Mouse (Mus musculus) CH12.LX (cell line): Measurements from ENCODE around the gene Gm21103. TPM values are rescaled to one million over a fixed set of nuclear protein-coding genes. Genes with fewer than 3 reads are reported as not detected.
"Not testable (repeated sequence)": the region's sequence is repeated elsewhere in the genome, so short reads cannot be mapped to it uniquely, and the experiment has no call there.

ENCODE experiments used
- DNase-seq: peaks from one replicate; pipeline ENCODE4 v3.0.0-alpha.2; 2013; ENCODE audit errors: extremely low read depth
- H3K27ac ChIP-seq: 2 replicates; pipeline ENCODE4 v1.5.1; 2012; ENCODE audit warnings: low read depth, mild to moderate bottlenecking, control low read depth, moderate library complexity; ENCODE audit not compliant: insufficient read depth
- H3K27me3 ChIP-seq: replicated peaks from 2 replicates; pipeline ENCODE3; 2012; ENCODE audit warnings: inconsistent platforms
- H3K36me3 ChIP-seq, 2 experiments: replicated peaks in 1 of 2; 2 replicates each; pipeline versions ENCODE3 to v1.6.1; 2012; ENCODE audit warnings: inconsistent platforms in 1 of 2, low read length in 1 of 2, mild to moderate bottlenecking in 1 of 2, mixed read lengths in 1 of 2, moderate library complexity in 1 of 2; ENCODE audit not compliant: control insufficient read depth in 1 of 2, insufficient read depth in 1 of 2
- H3K4me1 ChIP-seq, 2 experiments: 2 replicates each; pipeline ENCODE4 v1.6.1; 2012; ENCODE audit warnings: inconsistent platforms in 1 of 2, moderate library complexity in 1 of 2; ENCODE audit not compliant: insufficient read depth in 2 of 2, control insufficient read depth in 1 of 2
- H3K4me2 ChIP-seq: 2 replicates; pipeline ENCODE4 v1.6.1; 2012; ENCODE audit warnings: low read depth, mild to moderate bottlenecking, control low read depth; ENCODE audit not compliant: poor library complexity, insufficient read depth, severe bottlenecking
- H3K4me3 ChIP-seq, 3 experiments: fragments of 150-350 bp in 1 of 3; sonication (generic) in 1 of 3; replicated peaks in 1 of 3; 2 replicates each; pipeline versions ENCODE3 to v1.5.1; 2011 to 2012; ENCODE audit warnings: low read depth in 2 of 3, low read length in 2 of 3, mild to moderate bottlenecking in 2 of 3, moderate library complexity in 2 of 3, control low read depth in 1 of 3, improper control_type of control experiment in 1 of 3, inconsistent platforms in 1 of 3, mixed read lengths in 1 of 3; ENCODE audit not compliant: poor library complexity in 1 of 3
- H3K79me2 ChIP-seq: replicated peaks from 2 replicates; pipeline ENCODE4 v1.6.1; 2012; ENCODE audit warnings: mild to moderate bottlenecking, moderate library complexity; ENCODE audit not compliant: control insufficient read depth, poor library complexity, insufficient read depth, severe bottlenecking; ENCODE audit errors: extremely low read depth
- H3K9ac ChIP-seq: 2 replicates; pipeline ENCODE4 v1.6.1; 2012; ENCODE audit warnings: low read depth, mild to moderate bottlenecking, control low read depth, moderate library complexity; ENCODE audit not compliant: insufficient read depth
- H3K9me3 ChIP-seq: replicated peaks from 2 replicates; pipeline ENCODE3; 2012; ENCODE audit warnings: low read length, inconsistent platforms, mixed read lengths
- dilution Hi-C: fragments of 300-500 bp; cut with MboI; formaldehyde crosslinking; loops from 2 replicates; pipeline ENCODE4 v1.14.3; 2020; ENCODE audit warnings: low sequenced_read_pairs; ENCODE audit not compliant: extremely low pct_unique_long_range_greater_than_20kb, extremely low pct_ligation_motif_present
- in situ Hi-C: fragments of 300-500 bp; cut with MboI; formaldehyde crosslinking; loops from 3 replicates; pipeline ENCODE4 v1.14.3; 2019; ENCODE audit warnings: low sequenced_read_pairs, low pct_ligation_motif_present, low pct_unique_long_range_greater_than_20kb, mixed read lengths
- polyA plus RNA-seq: library from polyadenylated mRNA; unstranded; fragments of >175 nt; gene quantifications from 2 replicates; pipeline ENCODE4 v1.2.1, GENCODE M21; 2012; ENCODE audit warnings: low read depth; ENCODE audit not compliant: insufficient read length
- total RNA-seq, 2 experiments: library from RNA; depleted of rRNA; stranded (reverse); fragments of 300-350 nt in 1 of 2; fragments of >200 nt in 1 of 2; gene quantifications; 2 replicates each; pipeline ENCODE4 v1.2.3; 2012 to 2014

The Gm21103 gene
- not detected in 2 replicates for total RNA-seq (2012; rRNA removed)
- total RNA-seq (2014; rRNA removed) = not detected in 2 replicates
- not detected in 2 replicates for polyA plus RNA-seq

DNA sequence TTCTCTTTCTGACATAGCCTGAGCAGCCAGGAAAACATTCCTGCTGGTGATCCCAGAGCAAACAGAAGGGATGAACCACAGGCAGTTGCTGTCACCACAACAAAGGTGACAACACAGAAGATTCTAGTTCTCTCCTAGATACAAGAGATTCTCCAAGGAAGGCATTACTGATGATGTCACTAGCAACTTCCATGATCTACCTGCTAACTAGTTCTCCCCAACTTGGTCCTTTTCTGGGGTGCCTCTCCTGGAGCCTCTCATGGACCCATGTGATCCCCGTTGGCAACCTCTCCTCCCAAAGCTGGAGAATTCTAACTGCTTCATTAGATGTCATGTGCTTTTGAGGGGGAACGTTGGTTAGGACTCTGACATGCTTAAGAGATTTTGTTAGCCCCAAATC, at the start of gene Gm21103:
TSS of gene Gm21103 (minus strand) at position 101 of the 400 bp plus-strand sequence.
- dilution Hi-C loops = not testable (repeated sequence)

DNA sequence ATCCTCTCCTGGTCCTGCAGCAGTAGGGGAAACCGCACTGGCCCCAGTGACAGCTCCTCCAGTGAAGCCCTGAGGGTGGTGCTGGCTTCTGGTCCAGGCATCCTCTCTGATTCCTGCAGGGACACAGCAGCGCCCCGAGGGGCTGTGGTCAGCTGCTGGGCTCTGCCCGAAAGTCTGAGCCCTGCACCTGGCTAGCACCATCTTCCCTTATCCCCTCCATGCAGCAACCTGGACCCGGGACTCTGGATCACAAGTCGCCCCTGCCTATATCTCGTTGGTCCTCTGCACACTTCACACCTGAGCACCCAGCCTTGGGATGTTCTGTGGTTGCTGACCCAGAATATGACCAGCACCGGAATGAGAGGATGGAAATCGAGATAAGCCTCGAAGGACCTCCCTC, 38.9 kb upstream of the Gm21103 start, which contains the start of gene Gm3618:
TSS of gene Gm3618 (minus strand) at position 101 of the 400 bp plus-strand sequence.
- dilution Hi-C loops, H3K27me3 ChIP-seq, H3K4me3 ChIP-seq, in situ Hi-C loops, H3K36me3 ChIP-seq, H3K79me2 ChIP-seq, H3K9ac ChIP-seq, DNase-seq, H3K9me3 ChIP-seq, H3K27ac ChIP-seq, H3K4me2 ChIP-seq, H3K4me1 ChIP-seq: not testable (repeated sequence)

More for the DNA sequence above, at the start of gene Gm21103:
- H3K4me1 ChIP-seq, H3K9ac ChIP-seq, H3K4me2 ChIP-seq, in situ Hi-C loops, H3K4me3 ChIP-seq, H3K36me3 ChIP-seq, H3K9me3 ChIP-seq, H3K27me3 ChIP-seq, DNase-seq, H3K79me2 ChIP-seq, H3K27ac ChIP-seq: not testable (repeated sequence)

DNA sequence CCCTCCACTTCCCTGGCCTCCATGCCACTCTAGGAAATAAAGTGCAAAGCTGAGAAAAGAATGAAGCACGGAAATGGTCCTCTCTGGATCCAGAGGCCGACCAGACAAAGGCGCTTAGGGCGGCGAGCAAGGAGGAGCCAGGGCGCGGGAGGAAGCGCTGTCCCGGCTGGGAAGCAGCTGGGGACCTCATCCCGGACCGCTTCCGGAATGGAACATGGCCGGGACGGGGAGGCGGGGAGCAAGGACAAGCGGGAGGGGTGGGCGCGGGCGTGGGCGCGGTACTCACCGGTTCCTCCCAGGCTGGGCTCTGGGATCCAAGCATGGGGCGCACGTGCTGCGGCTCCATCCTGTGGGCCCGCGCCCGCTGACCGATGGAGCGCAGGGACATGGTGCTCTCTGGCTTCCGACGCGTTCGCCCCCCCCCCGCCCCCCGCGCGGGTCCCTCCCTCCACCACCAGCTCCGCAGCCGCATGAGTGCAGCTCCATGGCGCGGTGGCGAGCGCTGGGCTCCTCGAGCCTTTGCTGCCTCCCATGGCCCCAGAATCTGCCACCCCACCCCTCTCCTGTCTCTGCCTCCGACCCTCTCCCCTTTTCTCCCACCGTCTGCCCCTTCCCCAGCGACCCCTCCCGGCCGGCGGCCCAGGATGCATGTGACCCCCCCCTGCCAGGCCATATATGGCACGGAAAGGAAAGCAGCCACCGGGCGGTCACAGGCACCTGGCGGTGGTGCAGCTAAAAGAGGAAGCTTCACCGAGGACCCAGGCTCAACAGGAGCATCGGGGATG, 17.5 kb downstream of the Gm21103 start, which contains the start of gene Gm3411:
TSS of gene Gm3411 (minus strand) at position 320 of the 785 bp plus-strand sequence.
- H3K4me1 ChIP-seq, H3K9me3 ChIP-seq, H3K9ac ChIP-seq, H3K27ac ChIP-seq, H3K4me2 ChIP-seq, H3K79me2 ChIP-seq, H3K36me3 ChIP-seq, H3K27me3 ChIP-seq, DNase-seq, H3K4me3 ChIP-seq, dilution Hi-C loops, in situ Hi-C loops: not testable (repeated sequence)

Other genes with a start within 250 kb of the Gm21103 start
- gene Gm6337, start 246.6 kb downstream of the Gm21103 start, total RNA-seq (2012; rRNA removed) = not detected in 2 replicates
- not detected in 2 replicates for gene Gm6337, start 246.6 kb downstream of the Gm21103 start, total RNA-seq (2014; rRNA removed)
- not detected in 2 replicates for gene Gm6337, start 246.6 kb downstream of the Gm21103 start, polyA plus RNA-seq
- not detected in 2 replicates for gene Gm8206, start 210.9 kb downstream of the Gm21103 start, total RNA-seq (2012; rRNA removed)
- gene Gm8206, start 210.9 kb downstream of the Gm21103 start, total RNA-seq (2014; rRNA removed) = not detected in 2 replicates
- gene Gm8206, start 210.9 kb downstream of the Gm21103 start, polyA plus RNA-seq = not detected in 2 replicates
- not detected in 2 replicates for gene Gm3468, start 196.2 kb downstream of the Gm21103 start, total RNA-seq (2012; rRNA removed)
- not detected in 2 replicates for gene Gm3468, start 196.2 kb downstream of the Gm21103 start, total RNA-seq (2014; rRNA removed)
- gene Gm3468, start 196.2 kb downstream of the Gm21103 start, polyA plus RNA-seq = not detected in 2 replicates
- gene Gm3476, start 179.0 kb downstream of the Gm21103 start, total RNA-seq (2012; rRNA removed) = not detected in 2 replicates
- not detected in 2 replicates for gene Gm3476, start 179.0 kb downstream of the Gm21103 start, total RNA-seq (2014; rRNA removed)
- not detected in 2 replicates for gene Gm3476, start 179.0 kb downstream of the Gm21103 start, polyA plus RNA-seq
- gene Gm21560, start 85.6 kb downstream of the Gm21103 start, total RNA-seq (2012; rRNA removed) = not detected in 2 replicates
- gene Gm21560, start 85.6 kb downstream of the Gm21103 start, total RNA-seq (2014; rRNA removed) = not detected in 2 replicates
- gene Gm21560, start 85.6 kb downstream of the Gm21103 start, polyA plus RNA-seq = not detected in 2 replicates
- not detected in 2 replicates for gene Gm3411, start 17.6 kb downstream of the Gm21103 start, total RNA-seq (2012; rRNA removed)
- not detected in 2 replicates for gene Gm3411, start 17.6 kb downstream of the Gm21103 start, total RNA-seq (2014; rRNA removed)
- gene Gm3411, start 17.6 kb downstream of the Gm21103 start, polyA plus RNA-seq = not detected in 2 replicates
- not detected in 2 replicates for gene Gm3618, start 38.8 kb upstream of the Gm21103 start, total RNA-seq (2012; rRNA removed)
- not detected in 2 replicates for gene Gm3618, start 38.8 kb upstream of the Gm21103 start, total RNA-seq (2014; rRNA removed)
- gene Gm3618, start 38.8 kb upstream of the Gm21103 start, polyA plus RNA-seq = not detected in 2 replicates
- gene Gm16440, start 85.5 kb upstream of the Gm21103 start, total RNA-seq (2012; rRNA removed) = not detected in 2 replicates
- not detected in 2 replicates for gene Gm16440, start 85.5 kb upstream of the Gm21103 start, total RNA-seq (2014; rRNA removed)
- not detected in 2 replicates for gene Gm16440, start 85.5 kb upstream of the Gm21103 start, polyA plus RNA-seq
- not detected in 2 replicates for gene Gm3591, start 107.6 kb upstream of the Gm21103 start, total RNA-seq (2012; rRNA removed)
- not detected in 2 replicates for gene Gm3591, start 107.6 kb upstream of the Gm21103 start, total RNA-seq (2014; rRNA removed)
- not detected in 2 replicates for gene Gm3591, start 107.6 kb upstream of the Gm21103 start, polyA plus RNA-seq
- gene Gm3594, start 139.8 kb upstream of the Gm21103 start, total RNA-seq (2012; rRNA removed) = not detected in 2 replicates
- gene Gm3594, start 139.8 kb upstream of the Gm21103 start, total RNA-seq (2014; rRNA removed) = not detected in 2 replicates
- gene Gm3594, start 139.8 kb upstream of the Gm21103 start, polyA plus RNA-seq = not detected in 2 replicates
- not detected in 2 replicates for gene Gm8356, start 232.4 kb upstream of the Gm21103 start, total RNA-seq (2012; rRNA removed)
- gene Gm8356, start 232.4 kb upstream of the Gm21103 start, total RNA-seq (2014; rRNA removed) = not detected in 2 replicates
- gene Gm8356, start 232.4 kb upstream of the Gm21103 start, polyA plus RNA-seq = not detected in 2 replicates